Mouse (Mus musculus): ENCODE data around the gene Ecd.

DNA sequence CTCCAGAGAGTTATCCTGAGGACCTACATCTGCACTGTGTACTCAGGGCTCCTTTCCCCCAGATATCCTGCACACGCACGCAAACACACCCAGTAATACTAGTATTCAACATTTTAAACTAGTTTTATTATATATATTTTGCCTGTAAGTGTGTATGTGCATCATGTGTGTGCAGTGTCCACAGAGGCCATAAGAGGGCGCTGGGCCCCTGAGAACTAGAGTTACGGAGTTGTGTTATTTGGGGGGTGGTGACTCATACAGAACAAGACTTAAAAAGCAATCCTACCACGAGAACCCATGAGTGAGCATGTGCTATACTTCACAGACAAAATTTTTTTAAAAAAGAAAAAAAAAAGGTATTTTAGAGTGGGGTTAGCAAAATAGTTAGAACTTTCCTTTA, 8.5 kb downstream of the Ecd start:
- TF ChIP-seq POLR2A (IDR thresholded peaks at IDR 0.05; ENCODE audit: insufficient read depth, low read length), result no peak
- no peak for TF ChIP-seq CTCF (IDR thresholded peaks at IDR 0.05; ENCODE audit: low read depth, low read length)

Data from ES-Bruce4 (cell line).